Mouse (Mus musculus) c-Kit-positive CD71-positive TER-119-negative erythroid progenitor cells, embryonic 14.5 days (primary cell): ENCODE measurements around the gene Stk24.

ENCODE experiments used
- DNase-seq: peaks from one replicate; pipeline ENCODE4 v3.0.0-alpha.2; 2013; ENCODE audit warnings: low read depth

Stk24 gene

DNA sequence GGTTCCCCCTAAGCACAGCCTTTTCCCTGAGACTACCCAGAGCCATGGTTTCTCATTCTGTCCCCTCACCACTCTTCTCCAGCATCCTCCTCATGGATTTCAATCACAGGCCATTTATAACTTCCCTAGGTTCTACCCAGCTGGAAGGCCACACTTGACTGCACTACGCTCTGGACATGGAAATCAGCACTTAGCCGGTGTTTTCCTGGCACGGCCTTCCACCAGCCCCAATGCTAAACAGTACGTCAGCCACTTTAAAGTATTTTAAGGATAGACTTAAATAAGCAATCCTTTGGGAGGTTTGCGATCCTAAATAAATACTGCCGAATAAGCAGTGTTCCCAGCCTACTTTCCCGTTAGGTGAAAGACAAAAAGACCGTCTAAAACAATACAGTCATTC is 29.8 kb downstream of the Stk24 start:
- DNase-seq: no peak

DNA sequence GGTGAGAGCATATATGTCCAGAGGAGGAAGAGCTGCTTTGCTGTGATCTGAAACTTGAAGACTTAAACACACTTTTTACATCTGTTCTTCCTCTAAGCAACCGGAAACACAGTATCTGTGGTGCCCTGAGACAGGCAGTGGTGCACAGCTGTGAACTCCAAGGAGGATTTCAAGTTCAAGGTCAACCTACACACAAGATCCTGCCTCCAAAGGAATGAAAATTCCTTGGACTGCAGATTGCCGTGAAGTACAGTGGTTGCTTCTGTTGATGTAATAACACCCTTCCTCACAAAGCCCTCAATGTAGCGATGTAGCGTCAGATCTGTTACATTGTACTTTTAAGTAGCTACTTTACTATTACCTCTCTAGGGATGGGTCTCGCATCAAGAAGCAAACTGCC is 30.5 kb downstream of the Stk24 start:
- DNase-seq: no peak

DNA sequence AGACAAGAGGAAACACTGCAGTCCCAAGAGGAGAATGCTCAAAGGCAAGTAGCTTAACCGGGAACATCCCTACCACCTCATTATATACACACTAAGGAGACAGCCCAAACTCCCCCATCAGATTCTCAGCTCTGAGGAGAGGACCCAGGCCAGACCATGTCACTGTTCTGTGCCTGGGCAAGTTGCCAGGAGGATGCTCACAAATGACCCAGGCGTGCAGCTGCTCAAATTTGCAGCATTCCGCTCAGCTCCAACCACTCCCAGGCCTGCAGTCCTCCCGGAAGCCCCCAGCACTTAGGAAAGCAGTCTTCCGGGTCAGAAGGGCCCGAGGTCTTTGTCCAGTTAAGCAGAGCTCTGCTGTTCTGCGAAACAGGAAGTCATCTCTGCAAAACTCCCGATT is 31.6 kb downstream of the Stk24 start:
- DNase-seq: no peak

DNA sequence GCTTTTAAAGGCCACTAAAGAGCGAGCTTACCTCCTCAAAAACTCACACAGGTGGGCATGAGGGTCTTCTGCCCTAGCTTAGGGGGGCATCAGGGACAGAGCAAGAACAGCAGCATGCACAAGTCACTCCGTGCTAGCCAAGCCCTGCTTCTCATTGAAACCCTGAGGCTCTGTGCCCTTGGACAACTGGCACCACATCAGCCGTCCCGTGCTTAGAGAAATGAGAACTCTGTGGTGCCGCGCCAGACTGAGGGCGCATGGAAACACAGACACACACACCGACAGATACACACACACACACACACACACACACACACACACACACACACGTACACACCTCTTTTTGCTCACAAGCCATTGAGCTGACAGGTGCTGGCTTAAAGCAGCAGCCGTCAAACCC is 32.7 kb downstream of the Stk24 start:
- no peak for DNase-seq

DNA sequence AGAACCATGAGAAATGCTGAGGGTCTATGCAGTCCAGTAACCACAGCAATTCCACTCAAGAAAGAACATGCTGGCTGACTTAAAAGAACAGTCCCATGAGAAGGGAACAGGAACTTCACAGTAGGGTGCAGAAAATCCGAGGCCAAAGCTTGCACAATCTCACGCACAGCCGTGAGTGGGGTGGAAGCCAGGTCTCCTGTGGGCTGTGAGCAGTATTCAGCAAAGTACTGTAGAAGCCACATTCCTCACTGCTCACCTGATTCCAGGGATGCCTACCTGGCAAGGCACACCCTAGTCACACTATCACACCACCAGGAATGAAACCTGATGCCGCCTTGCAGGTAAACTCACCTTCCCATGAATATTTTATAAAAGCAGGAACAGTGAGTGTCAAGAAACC is 33.2 kb downstream of the Stk24 start:
- no peak for DNase-seq

DNA sequence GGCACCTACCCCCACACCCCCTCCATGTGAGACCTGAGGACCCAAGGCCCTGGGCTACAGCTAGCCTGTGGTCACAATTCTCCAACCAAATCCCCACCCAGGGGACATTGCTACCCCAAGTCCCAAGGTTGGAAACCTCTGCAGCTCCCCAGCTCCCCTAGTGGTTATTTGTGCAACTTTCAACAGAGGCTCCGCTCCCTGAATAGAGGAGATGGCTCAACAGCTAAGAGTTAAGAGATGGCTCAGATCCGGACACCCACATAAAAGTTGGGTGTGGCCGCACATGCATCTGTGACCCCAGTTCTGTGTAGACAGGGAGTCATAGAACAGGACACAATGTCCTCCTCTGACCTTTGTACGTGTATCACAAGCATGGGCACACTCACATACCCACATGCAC is 33.8 kb downstream of the Stk24 start:
- no peak for DNase-seq

DNA sequence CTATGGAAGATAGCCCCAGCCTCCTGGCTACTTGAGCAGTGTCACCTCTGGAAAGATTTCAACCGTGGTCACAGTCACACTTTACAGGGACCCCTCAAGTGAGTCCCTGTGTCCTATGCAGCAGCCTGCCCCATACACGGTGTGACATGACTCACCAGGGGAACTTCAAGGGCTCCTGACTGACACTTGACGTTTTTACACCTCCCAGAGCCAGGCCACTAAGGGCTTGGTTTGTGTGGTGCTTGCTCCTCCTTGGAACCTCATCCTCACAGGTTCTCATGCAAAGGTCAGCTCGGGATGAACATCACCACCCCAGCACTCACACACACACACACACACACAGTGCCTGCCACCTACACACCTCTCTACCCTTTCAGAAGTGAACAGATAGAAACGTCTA is 34.9 kb downstream of the Stk24 start:
- no peak for DNase-seq

DNA sequence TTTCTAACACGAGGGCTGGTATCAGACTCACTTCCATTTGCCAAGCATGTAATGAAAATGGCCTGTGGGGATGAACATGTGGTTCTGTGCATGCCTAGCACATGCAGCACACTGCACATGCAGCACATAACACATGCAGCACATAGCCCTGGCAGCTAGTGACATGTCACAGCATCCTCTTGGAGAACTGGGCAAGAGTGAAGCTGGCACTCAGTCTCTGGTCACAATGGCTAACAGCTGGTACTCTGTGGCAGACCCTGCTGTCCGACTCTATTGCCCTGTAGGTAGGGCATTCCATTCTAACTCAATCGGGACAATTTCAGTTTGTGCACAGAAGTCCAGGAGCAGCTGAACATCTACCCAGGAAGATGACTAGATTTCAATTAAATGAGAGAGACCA is 36.9 kb downstream of the Stk24 start:
- DNase-seq: no peak

DNA sequence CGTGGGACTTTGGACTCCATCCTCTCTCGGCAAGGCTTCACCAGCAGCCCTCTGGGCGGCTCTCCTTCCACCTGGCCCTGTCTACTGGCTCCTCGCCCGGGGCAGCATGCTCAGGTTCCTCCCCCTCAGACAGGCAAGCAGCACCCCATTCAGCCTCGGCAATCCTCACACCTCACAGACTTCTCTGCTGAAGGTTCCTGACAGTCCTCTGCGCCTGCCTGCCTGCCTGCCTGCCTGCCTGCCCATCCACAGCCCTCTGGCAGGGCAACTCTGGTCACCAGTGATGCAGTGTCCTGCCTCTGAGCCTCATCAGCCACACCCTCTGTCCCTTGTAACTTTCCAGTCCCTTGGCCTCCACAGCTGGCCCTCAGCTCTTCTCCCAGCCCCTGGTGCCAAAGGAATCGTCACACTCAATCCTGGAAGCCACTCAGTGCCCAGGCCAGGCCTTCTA is 39.8 kb downstream of the Stk24 start:
- DNase-seq: no peak

DNA sequence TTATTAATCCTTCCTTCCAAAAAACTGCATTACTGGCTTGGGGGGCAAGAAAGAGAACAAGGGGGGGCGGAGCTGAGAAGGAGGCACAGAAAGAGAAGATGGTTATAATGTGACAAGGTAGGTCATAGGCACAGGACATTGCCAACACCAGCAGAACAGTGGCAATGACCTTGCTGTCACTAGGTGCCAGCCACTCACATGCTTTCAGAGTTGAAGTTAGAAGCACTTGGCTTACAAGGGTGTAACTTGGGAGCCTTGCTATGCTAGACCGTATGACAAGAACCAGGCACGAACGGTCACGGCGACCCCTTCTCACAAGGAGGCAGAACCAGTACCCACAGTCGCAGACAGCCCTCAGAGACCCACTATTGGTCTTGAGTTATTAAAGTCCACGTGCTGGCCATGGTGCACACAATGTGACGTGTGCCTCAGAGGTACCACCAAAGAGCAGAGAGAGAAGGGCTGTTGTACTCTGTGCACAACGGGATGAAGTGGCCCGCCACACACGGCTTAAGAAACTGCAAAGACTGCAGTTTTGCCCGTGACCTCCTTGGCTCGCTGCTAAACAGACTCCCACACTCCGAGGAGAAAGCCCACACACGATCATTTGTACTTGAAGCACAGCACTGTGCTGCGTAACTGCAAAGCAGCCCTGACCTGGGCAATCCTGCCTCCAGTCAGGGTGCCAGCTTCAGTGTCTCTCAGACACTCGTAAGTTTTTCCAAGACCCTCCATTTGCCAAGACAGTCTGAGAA is 40.8 kb downstream of the Stk24 start:
- no peak for DNase-seq

DNA sequence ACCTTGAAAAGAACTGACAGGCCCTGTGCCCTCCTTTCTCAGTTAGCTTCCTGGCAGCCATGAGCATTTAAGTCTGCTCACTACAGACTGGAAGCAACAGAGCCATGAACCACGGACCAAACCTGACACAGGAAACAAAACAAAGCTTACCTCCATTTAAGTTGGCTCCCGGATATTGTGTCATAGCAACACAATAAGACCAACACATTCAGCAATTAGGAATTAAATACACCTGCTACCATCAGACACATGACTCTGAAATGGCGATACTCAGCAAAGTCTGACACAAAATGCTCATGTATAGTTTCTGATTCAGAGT is 49.8 kb downstream of the Stk24 start:
- DNase-seq: no peak

DNA sequence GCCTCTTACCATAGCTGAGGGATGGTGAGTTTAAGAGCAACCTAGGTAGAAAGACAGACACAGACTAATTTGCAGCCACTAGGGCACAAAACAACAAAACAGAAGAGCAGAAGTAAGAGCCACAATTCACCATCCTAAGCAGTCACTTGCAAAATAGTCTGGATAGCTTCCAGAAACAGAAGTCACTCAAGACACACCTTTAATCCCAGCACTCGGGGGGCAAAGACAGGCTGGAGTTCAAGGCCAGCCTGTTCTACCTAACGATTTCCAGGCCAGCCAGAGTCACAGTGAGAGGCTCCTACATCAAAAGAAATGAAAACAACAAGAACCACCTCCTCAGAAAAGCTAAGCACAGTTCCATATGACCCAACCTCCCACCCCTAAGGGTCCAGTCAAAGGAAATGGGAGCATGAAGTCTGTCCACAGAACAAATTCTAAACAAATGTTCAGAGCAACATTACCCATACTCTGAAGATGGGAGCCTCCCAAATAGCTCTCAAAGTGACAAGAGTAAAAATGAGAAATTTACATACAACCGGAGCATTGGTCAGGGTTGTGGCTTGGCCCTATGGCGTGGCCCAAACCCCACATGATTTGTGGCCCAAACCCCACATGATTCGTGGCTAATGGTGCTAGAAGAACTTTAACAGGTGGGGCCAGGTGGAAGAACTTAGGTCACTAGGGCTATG is 50.3 kb downstream of the Stk24 start:
- no peak for DNase-seq

DNA sequence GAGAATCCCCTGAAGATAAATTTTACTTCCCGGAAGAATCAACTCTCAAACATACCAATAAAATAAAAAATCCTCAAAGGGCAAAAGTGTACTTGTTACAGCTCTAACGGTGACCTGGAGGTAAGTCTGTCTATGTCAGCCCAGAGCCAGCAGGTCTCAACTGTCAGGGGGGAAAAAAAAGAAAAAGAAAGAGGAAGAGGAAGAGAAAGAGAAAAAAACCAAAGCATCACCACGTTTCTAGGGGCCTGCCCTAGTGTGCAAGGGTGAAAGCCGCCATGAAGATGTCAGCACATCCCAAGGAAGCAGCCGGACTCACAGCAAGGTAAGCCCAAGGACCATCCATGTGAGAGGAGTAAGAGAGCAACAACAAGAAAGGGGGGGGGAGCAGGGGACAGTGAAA is 50.9 kb downstream of the Stk24 start:
- no peak for DNase-seq

DNA sequence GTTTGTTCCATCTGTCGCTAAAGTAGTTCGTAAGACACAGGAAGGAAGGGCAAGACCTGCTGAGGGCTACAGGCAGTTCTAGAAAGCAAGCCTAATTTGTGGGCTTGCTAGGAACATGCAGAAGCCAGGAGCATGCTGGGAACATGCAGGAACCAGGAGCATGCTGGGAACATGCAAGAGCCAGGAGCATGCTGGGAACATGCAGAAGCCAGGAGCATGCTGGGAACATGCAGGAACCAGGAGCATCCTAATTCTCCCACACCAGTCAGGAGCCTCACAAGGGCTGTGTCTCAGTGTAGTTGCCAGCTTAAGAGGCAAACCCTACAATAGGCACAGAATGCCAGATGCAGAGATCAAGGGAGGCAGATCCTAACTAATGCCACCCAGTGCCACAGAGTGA is 53.4 kb downstream of the Stk24 start:
- DNase-seq: no peak

DNA sequence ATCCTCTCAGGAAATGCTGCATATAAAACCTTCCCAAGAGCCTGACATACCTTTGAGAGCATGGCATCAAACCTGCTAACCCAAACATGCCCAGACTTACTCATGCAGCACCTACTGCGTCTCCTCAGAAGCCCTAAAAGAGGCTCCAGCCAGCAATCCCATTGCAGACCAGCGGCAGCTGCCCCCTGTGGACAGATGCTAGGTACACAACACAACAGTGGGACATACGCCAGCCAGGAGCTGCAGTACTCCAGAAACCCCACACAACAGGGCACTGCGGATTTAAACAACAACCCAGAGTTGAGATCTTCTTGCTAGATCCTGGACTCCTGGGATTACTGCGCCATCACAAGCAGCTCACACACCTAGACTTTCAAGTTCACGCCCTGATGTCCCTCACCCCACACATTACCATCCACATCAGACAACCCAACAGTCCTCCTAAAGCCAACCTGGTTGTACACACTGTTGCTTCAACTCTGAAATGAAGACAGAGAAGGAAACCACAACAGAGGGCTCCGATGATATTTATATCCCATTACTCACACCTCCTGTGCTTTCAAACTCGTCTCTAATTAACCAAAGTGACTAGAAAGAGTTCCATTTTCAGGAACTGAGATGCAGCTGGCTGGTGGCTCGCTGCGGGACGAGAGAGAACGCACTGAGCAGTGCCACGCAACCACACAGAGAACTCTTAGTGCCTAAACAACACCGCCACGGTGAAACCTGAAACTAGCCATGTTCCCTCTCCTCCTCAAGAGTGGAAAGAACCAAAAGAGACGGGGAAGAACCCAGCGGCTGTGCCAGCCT is 55.1 kb downstream of the Stk24 start:
- DNase-seq: no peak

DNA sequence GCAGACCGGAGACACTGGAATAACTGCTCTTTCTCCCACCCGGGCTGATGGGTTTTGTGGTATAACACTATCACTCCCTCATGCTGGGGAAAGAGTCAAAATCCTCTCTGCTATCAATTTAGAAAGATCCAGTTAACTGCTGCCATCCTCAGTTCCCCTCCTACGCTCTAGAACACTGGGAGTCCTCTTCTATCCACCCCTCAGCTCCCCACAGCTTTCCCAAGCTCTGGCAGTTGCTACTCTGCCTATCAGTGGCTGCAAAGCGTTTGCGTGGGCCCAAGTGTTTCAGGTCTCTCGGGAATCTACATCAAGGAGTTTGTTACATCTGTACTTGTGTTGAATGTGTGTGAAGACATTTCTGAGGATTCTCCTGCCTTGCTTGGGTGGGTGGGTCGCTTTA is 57.2 kb downstream of the Stk24 start:
- no peak for DNase-seq

DNA sequence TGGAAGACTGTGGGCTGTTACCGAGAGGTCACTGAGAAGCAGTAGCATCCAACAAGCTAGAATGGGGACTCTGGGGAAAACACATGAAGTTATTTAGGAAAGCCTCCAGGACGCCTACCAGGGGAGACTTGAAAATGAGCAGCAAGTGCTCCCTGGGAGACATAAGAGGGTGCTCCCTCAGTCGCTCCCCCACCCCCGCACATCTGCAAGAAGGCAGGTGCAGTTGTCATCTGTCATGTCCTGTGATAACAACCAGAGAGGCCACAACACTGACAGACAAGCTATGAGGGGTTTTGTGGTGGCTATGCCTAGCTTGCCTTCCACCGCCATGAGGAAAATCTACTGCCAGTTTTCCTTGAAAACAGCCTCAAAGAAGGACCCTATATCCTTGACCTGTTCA is 57.7 kb downstream of the Stk24 start:
- DNase-seq: no peak

DNA sequence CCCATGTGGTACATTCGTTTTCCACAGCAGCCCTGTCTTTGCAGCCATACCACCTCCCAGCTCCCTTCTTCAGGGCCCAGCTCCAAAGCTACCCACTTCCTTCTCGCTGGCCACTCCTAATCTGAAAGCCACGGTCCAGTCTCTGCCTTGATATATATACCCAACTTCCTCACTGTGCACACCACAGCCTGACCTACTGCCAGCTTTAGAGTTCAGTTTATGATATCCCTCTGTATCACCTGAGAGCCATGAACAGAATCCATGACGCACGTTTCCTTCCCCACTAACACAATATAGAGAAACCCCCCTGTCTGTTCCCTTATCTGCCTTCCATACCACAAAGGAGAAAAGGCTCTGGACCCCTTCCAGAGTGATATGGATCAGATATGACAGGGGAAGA is 61.4 kb downstream of the Stk24 start:
- no peak for DNase-seq

DNA sequence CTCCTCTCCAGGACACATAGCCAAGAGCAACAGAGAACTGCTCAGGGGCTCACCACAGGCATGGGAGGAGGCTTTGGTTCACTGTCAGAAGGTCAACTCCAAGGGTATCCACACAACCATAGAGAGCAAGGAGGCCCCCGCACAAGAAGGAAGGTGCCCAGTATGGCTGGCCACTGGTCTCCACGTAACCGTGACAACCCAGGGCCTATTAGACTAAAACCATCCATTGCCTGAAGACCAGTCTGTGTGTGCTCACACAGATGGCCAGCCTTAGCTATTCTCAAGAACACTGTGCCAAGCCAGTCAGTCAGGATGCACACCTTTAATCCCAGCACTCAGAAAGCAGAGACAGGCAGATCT is 62.5 kb downstream of the Stk24 start:
- DNase-seq: no peak

DNA sequence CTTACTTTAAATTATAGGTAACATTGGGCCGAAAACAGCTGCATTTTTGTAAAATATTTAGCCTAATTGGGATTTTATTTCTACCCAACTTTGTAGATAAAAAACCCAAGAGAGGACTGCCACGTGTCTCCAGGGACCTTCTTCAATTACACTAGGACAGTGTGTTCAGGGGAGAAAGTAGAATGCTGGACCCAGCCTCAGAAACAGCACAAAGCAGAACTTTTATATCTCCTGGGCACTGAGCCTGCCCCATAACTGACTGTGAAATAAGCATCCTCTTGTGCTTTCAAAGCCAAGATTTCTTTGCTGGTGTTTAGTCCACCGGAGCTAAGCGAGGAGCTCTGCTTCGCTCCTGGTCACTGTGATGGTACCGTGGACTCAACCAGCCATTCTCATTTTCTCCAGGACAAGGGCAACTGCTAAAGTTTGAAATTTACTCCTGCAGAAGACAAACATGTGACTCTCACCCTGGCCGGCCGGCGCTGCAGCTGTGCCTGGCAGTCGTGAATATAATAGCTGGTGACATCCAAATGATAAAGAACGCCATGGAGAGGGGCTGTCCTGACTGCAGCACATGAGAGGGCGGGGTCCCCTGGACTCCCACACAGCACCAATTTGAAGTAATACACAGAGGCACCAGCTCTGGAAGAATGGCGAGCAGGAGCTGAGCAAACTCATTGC is 63.0 kb downstream of the Stk24 start:
- no peak for DNase-seq

DNA sequence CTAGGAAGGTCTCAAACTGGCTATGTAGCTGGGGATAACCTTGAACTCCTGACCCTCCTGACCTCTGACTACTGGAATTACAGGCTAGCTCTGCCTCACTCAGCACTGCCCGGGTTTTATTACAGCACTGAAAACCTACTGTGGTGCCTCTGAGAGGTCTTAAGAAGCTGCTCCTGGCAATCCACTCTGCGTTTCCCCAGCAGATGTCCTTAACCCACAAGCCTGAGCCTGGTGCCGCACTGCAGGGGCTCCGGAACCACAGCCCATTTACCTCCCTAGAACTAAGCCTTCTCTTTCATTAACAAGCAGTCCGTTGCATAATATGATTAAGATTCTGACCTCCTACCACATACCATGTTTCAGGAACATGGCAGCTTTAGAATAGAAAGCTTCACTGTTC is 63.7 kb downstream of the Stk24 start:
- no peak for DNase-seq

DNA sequence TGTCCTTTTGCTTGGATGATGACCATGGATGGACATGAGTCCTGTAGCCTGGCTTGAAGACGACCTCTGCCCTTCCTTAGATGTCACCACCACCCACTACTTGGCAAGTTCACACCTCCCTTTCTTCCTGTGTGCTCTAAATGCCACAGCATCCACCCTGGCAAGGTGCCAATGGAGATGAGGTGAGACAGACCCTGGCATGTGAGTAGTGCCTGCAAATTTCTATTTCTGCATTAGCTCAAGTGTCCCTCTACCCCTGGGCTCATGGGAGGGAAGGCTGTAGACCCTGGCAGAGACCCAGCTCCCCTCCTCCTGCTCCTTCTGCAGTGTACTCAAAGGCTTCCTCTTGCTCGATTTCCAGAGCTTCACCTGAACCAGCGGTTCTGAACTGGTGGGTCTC is 64.9 kb downstream of the Stk24 start:
- no peak for DNase-seq

DNA sequence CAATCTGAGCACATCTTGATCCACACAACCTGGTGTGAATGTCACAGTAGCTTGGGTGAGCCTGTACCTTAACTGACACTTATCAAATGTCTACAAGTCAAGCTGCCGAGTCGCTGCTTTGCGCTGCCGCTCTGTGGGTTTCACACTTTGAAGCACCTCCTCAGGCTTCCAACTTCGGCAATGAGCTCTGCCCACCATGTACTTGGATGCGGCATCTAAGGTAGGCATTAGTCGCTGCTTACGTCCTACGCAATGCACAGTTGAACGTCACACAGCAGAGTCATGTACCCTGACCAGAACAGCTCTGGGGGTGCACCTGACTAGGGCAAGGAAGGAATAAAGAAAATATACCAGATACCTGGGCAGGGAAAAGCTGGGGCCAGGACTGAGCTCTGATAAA is 66.5 kb downstream of the Stk24 start:
- no peak for DNase-seq
